Mouse (Mus musculus) heart, adult 2 months (tissue): Measurements from ENCODE around the gene Trim47.

Source experiments
- EP300 ChIP-seq: fragments of 200-500 bp; IDR thresholded peaks from 2 replicates; pipeline ENCODE4 v1.6.1; 2011; ENCODE audit warnings: low read depth, low read length, control low read depth; ENCODE audit not compliant: insufficient read depth
- POLR2A ChIP-seq: fragments of 200-500 bp; IDR thresholded peaks from 2 replicates; pipeline ENCODE4 v1.6.1; 2011; ENCODE audit warnings: mild to moderate bottlenecking, low read depth, low read length, control low read depth; ENCODE audit not compliant: insufficient read depth

DNA sequence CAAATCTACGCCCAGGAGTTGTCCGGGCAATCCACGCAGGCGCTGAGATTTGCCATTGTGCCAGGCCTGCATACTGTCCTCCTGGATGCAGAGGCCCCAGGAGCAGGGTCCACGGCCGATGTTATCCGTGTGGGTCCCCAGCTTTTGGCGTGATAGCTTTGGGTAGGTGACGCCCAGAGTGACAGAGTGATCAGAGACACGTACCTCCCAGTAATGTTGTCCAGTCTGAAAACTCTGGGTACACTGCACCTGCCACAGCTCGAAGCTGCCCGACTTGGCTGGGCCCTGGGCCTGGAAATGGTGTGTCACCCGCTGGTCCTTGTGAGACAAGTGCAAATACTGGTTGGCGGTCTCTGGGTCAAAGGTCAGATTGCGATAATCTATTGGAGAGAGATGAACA lies 749 bp downstream of the Trim47 start:
- TF ChIP-seq POLR2A, result no peak
- no peak for TF ChIP-seq EP300
